Mouse (Mus musculus) megakaryocyte-erythroid progenitor cell, adult 5-6 weeks (primary cell): ENCODE measurements around the gene Tsg101. TPM values are rescaled to one million over a fixed set of nuclear protein-coding genes. Genes with fewer than 3 reads are reported as not detected.

ENCODE experiments used
- ATAC-seq: replicated peaks from 2 replicates; pipeline ENCODE4 v1.8.0; 2016; ENCODE audit warnings: mild to moderate bottlenecking, inconsistent platforms; ENCODE audit not compliant: severe bottlenecking, poor library complexity, low FRiP score, low TSS enrichment
- total RNA-seq, 2 experiments: library from RNA; stranded (forward) in 1 of 2; stranded (reverse) in 1 of 2; fragments of 200-1000, 215-1000 nt in 1 of 2; fragments of >200 nt in 1 of 2; fragmentation: Nextera tagmentation in 1 of 2; gene quantifications; 2 replicates each; pipeline ENCODE4 v1.2.3; 2014 to 2017

Gene Tsg101
- total RNA-seq, 2 experiments from 2014 or later, result 69.9 to 79.1 TPM

DNA sequence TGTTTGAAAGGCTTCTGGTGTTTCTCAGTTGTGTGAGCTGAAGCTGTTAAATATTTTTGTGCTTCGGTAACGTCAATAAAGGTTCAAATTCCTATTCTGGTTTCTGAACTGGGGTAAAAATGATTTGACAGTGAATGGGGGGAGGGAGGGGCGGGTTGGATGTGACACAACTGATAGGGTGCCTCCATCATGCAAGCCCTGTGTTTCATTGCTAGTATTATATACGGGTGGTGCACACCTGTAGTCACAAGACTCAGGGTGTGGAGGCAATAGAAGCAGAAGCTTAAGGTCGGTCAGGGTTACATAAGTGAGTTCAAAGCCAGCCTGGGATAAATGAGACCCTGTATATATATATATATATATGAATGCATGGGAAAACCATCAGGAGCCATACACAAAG is 79.9 kb downstream of the Tsg101 start:
- ATAC-seq, result no peak

DNA sequence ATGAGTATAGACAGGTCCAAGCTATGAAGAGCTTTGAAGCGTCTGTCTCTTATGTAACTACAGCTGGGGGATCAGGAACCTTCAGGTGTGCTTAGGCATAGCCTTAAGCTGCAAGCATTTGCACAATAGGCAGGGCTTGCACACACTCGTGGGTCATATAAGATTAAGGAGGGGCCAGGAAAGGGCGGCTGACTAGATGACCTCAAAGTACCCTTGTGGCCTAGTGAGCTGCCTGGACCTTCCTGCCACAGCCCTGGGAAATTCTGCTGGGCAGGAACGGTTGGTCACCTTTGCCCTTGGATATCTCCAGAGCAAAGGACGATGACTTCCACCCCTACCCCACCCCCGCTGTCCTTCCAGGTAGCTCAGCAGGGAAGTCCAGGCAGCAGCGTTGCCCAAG is 80.3 kb downstream of the Tsg101 start:
- no peak for ATAC-seq

Other genes starting within 250 kb of the Tsg101 start
- gene Tph1, start 247.4 kb downstream of the Tsg101 start, total RNA-seq (2014; fragmentation: Nextera tagmentation), result not detected in 2 replicates
- gene Tph1, start 247.4 kb downstream of the Tsg101 start, total RNA-seq (2017), result not detected in 2 replicates
- 19.2 and 19.7 TPM in 2 replicates for gene Saal1, start 209.3 kb downstream of the Tsg101 start, total RNA-seq (2014; fragmentation: Nextera tagmentation)
- gene Saal1, start 209.3 kb downstream of the Tsg101 start, total RNA-seq (2017), result 20.5 and 23.1 TPM in 2 replicates
- gene Saa3, start 204.3 kb downstream of the Tsg101 start, total RNA-seq (2014; fragmentation: Nextera tagmentation), result not detected in 2 replicates
- gene Saa3, start 204.3 kb downstream of the Tsg101 start, total RNA-seq (2017), result not detected in 2 replicates
- gene Saa4, start 187.4 kb downstream of the Tsg101 start, total RNA-seq (2014; fragmentation: Nextera tagmentation), result not detected in 2 replicates
- gene Saa4, start 187.4 kb downstream of the Tsg101 start, total RNA-seq (2017), result not detected in 2 replicates
- not detected in 2 replicates for gene Saa1, start 177.0 kb downstream of the Tsg101 start, total RNA-seq (2014; fragmentation: Nextera tagmentation)
- not detected in 2 replicates for gene Saa1, start 177.0 kb downstream of the Tsg101 start, total RNA-seq (2017)
- not detected in 2 replicates for gene Saa2, start 168.2 kb downstream of the Tsg101 start, total RNA-seq (2014; fragmentation: Nextera tagmentation)
- not detected in 2 replicates for gene Saa2, start 168.2 kb downstream of the Tsg101 start, total RNA-seq (2017)
- gene Hps5, start 123.9 kb downstream of the Tsg101 start, total RNA-seq (2014; fragmentation: Nextera tagmentation), result 21.2 and 21.7 TPM in 2 replicates
- gene Hps5, start 123.9 kb downstream of the Tsg101 start, total RNA-seq (2017), result 16.2 and 25.1 TPM in 2 replicates
- 64.4 and 68.6 TPM in 2 replicates for gene Gtf2h1, start 123.9 kb downstream of the Tsg101 start, total RNA-seq (2014; fragmentation: Nextera tagmentation)
- gene Gtf2h1, start 123.9 kb downstream of the Tsg101 start, total RNA-seq (2017), result 144 and 158 TPM in 2 replicates
- 663 and 668 TPM in 2 replicates for gene Ldha, start 78.5 kb downstream of the Tsg101 start, total RNA-seq (2014; fragmentation: Nextera tagmentation)
- 397 and 483 TPM in 2 replicates for gene Ldha, start 78.5 kb downstream of the Tsg101 start, total RNA-seq (2017)
- gene Ldhc, start 58.8 kb downstream of the Tsg101 start, total RNA-seq (2014; fragmentation: Nextera tagmentation), result not detected in 2 replicates
- not detected in 2 replicates for gene Ldhc, start 58.8 kb downstream of the Tsg101 start, total RNA-seq (2017)
- gene Uevld, start 38.6 kb upstream of the Tsg101 start, total RNA-seq (2014; fragmentation: Nextera tagmentation), result 11.1 and 12.0 TPM in 2 replicates
- gene Uevld, start 38.6 kb upstream of the Tsg101 start, total RNA-seq (2017), result 7.9 and 8.0 TPM in 2 replicates
- not detected in 2 replicates for gene Gm9999, start 63.6 kb upstream of the Tsg101 start, total RNA-seq (2014; fragmentation: Nextera tagmentation)
- gene Gm9999, start 63.6 kb upstream of the Tsg101 start, total RNA-seq (2017), result not detected in 2 replicates
- 14.8 and 15.6 TPM in 2 replicates for gene Spty2d1, start 88.4 kb upstream of the Tsg101 start, total RNA-seq (2014; fragmentation: Nextera tagmentation)
- gene Spty2d1, start 88.4 kb upstream of the Tsg101 start, total RNA-seq (2017), result 28.9 and 33.4 TPM in 2 replicates
- 0.77 and 2.3 TPM in 2 replicates for gene Tmem86a, start 130.6 kb upstream of the Tsg101 start, total RNA-seq (2014; fragmentation: Nextera tagmentation)
- not detected in 2 replicates for gene Tmem86a, start 130.6 kb upstream of the Tsg101 start, total RNA-seq (2017)
- not detected in 2 replicates for gene Ptpn5, start 213.7 kb upstream of the Tsg101 start, total RNA-seq (2014; fragmentation: Nextera tagmentation)
- gene Ptpn5, start 213.7 kb upstream of the Tsg101 start, total RNA-seq (2017), result not detected in 2 replicates